Mouse (Mus musculus): ENCODE data around the gene Asxl1.

Gene Asxl1

DNA sequence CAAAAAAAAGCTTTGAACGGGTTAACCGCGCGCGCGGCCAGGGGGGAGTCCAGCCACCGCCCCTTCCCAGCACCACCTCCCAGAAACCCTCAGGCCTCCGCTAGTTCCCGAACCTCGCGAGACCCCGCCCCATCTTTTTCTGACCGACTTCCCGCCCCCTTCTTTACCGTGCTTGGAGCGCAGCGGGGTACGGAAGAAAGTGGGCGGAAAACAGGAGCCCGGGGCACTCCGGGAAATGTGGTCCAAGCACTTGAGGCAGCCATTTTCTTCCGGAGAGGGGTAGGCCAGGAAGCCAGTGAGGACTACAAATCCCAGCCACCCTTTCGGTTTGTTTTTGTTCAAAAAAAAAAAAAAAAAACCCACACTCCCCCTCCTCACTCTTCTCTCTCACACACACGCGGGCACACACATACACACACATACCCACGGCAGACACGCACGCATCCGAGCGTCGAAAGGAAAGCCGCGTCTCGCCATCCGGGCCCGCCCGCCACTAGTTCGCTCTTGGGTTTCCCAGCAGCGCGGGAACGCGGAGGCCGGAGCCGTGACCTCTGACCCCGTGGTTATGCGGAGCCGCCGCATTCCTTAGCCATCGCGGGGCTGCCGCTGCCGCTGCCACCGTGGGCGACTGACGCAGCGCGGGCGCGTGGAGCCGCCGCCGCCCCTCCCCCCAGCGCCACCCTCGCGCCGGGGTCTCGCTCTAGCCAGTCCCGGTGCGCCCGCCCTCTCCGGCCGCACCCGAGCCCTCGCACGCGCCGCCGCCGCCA, at the start of gene Asxl1:
TSS of gene Asxl1 (plus strand) at position 376 of the 767 bp plus-strand sequence.
- DNase-seq (ENCODE audit: low read depth, low spot score) = peak; percentile 99

DNA sequence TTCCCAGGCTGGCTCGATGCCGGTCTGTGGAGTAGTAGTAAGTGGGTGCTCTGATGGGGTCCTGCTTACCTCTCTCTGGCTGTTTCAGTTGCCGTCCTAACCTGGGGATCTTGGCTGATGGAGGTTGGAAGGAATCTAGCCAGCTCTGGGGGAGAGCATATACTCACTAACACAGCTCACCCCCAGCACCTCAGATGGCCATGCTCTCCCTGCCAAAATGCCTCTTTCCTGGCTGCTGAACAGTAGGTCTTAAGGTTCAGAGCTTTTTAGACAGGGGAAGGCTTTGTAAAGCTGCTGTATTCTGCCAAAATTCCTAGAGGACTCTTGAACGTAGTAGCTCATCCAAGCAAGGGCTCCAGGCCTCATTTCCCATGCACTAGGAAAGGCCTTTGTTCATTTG, 47.9 kb upstream of the Asxl1 start:
- DNase-seq (ENCODE audit: low read depth, low spot score) = no peak

GRCm38 (mm10) chr2:153298460-153298859, 47.2 kb upstream of the Asxl1 start:
- DNase-seq (ENCODE audit: low read depth, low spot score) = no peak

GRCm38 (mm10) chr2:153298863-153299262, 46.8 kb upstream of the Asxl1 start:
- DNase-seq (ENCODE audit: low read depth, low spot score) = no peak

DNA sequence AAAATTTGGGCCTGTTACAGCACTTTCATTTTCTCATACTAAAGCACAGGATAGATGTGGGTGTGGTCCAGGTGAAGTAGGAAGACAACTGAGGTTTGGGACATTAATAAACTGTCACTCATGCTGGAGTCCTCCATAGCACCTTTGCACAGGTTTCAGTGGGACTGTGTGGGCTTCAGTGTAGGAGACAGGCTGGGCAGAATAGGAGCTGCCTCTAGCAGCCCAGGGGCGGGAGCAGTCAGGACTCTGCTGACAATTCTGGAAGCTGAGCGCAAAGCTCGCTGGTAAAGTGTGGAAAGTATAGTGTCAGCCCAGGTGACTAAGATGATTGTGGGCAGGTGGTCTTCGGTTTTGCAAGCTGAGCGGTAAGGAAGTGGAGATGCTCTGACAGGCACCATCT, 44.5 kb upstream of the Asxl1 start:
- no peak for DNase-seq (ENCODE audit: low read depth, low spot score)

DNA sequence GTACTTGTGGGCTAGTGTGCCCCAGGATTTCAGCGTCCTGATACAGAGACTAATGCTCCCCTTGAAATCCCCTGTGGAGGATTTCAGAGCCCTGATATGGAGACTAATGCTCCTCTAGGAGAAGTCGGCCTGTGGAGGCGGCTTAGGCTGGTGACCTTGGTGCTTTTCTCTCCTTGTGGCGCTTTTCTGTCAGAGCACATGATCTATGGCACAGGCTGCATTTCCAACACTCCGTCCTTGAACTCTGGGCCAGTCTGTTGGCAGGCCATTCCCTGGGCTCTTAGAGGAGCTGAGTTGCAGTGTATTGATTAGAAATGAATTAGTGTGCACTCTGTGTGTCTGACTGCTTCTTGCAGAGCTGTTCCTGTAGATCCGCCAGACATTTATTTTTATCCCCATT, 40.4 kb upstream of the Asxl1 start:
- no peak for DNase-seq (ENCODE audit: low read depth, low spot score)

DNA sequence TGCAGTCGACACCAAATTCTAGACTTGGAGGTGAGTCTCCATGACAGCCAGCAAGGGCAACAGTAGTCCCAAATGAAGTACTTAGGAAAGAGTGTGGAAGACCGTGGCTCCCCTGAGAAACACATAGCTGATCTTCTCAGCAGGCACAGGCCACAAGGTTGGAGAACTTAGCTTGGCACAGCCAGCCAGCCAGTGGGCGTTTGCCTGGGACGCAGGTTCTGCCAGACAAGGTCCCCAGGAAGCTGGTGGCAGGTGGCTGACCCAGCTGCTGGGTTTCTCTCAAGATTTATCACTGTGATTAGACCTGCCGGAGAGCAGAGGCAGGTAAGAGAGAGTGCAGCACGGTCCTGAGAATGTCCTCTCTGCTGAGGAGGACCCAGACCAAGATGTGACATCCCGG, 37.0 kb upstream of the Asxl1 start:
- DNase-seq (ENCODE audit: low read depth, low spot score) = no peak

DNA sequence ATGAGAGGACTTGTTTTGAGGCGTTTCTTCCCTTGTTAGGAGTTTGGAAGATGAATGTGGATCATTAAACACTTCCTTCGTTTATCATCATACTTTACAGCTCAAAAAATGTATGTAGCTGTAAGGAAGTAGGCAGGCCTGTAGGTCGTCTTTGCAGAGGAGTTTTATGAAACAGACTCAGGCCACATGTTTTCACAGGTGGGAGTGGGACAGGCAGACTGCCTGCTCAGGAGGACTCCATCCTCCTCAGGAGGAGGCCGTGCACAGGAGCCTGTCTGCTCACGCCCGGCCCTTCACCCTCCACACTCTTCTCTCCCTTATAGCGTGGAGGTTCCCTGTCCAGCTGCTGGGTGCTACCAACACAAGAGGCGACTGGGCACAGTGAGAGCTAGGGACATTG, 36.5 kb upstream of the Asxl1 start:
- no peak for DNase-seq (ENCODE audit: low read depth, low spot score)

- DNase-seq (ENCODE audit: low read depth, low spot score) = peak; percentile 96
These were observed 35.4 kb upstream of the Asxl1 start for GRCm38 (mm10) chr2:153310228-153310627.

DNA sequence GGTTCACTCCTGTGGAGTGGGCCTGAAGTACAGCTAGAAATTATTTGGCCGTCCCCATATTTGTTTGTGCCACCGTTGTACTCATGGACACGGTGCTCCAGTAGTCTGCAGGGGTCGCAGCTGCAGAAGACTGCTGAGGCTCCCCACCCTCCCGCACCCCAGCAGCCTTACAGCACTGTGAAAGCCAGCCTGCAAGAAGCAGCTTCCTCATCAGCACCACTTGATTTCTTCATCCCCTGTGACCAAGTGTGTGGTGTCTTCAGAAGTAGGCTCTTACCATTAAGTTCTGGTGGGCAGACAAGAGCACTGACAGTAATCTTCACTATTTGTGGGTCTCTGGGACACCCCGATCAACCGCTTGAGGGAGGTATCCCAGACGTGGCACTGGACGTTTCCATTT, 32.7 kb upstream of the Asxl1 start:
- no peak for DNase-seq (ENCODE audit: low read depth, low spot score)

DNA sequence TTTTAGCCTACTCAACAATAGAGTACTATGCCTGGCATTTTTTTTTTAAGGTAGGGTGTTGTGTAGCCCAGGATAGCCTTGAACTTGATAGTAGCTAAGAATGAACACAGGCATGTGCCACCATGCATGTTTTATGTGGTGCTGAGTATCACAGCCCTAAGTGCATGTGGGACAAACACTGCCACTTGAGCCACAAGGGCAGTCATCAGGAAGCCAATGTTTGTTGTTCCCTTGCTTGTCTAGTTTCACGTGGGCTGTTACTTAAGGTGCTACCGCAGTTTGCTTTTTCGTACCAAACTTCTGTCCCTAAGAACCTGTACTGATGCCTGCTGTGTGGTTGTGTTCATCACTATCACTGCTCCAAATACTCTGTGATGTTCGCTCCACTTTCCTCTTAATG, 27.2 kb upstream of the Asxl1 start:
- no peak for DNase-seq (ENCODE audit: low read depth, low spot score)

- DNase-seq (ENCODE audit: low read depth, low spot score) = no peak
These were observed 26.5 kb upstream of the Asxl1 start for GRCm38 (mm10) chr2:153319036-153319643.

DNA sequence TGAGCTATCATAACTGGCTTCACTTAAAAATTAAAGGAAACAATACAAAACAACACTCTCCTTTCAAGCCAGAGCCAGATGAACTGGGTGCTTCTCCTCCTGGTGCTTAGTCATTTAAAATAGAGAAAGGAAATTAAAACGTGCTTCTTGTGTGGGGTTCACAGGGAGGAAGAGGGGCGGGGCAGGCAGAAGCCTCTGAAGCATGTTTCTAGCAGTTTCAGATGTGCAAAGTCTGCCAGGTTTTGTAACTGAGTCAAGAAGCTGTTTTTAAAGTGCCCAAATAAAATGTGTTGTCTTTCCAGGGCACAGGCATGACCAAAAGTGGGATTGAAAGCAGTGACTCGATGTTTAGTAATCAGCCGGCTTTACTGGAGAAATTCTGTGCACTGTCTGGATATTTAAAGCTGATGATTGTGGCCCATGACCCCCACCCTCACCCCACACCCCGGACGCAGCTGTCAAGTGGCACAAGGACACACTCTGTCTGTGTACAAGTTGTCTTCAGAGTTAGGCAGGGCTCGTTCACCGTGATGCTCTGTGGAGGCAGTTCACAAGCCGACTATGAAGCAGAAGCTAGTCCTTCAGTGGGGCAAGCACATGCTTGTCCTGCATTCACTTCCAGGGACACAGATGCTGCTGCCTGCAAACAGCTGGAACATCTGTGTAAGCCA, 19.8 kb upstream of the Asxl1 start:
- peak; percentile 58 for DNase-seq (ENCODE audit: low read depth, low spot score)

GRCm38 (mm10) chr2:153332271-153332670, 13.4 kb upstream of the Asxl1 start:
- no peak for DNase-seq (ENCODE audit: low read depth, low spot score)

GRCm38 (mm10) chr2:153332981-153333380, 12.6 kb upstream of the Asxl1 start:
- DNase-seq (ENCODE audit: low read depth, low spot score) = no peak

DNA sequence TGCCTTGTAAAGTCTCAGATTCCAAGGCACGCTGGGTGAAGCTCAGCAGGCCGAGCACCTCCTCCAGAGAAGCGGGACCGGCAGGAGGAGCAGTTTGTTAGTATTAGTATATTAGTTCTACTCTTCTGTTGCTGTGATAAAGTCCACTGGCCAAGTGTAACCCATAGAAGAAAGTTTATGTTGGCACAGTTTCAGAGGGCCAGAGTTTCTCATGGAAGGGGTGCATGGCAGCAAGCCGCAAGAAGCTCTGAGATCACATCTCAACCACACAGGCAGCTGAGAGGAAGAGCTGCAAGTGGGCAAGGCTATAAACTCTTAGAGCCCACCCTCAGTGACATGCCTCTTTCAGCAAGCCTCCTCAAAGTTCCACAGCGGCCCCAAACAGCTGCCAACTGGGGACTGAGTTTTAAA, 11.8 kb upstream of the Asxl1 start:
- no peak for DNase-seq (ENCODE audit: low read depth, low spot score)

GRCm38 (mm10) chr2:153334281-153334680, 11.3 kb upstream of the Asxl1 start:
- DNase-seq (ENCODE audit: low read depth, low spot score) = no peak

- no peak for DNase-seq (ENCODE audit: low read depth, low spot score)
These were observed 9.5 kb upstream of the Asxl1 start for GRCm38 (mm10) chr2:153336117-153336516.

DNA sequence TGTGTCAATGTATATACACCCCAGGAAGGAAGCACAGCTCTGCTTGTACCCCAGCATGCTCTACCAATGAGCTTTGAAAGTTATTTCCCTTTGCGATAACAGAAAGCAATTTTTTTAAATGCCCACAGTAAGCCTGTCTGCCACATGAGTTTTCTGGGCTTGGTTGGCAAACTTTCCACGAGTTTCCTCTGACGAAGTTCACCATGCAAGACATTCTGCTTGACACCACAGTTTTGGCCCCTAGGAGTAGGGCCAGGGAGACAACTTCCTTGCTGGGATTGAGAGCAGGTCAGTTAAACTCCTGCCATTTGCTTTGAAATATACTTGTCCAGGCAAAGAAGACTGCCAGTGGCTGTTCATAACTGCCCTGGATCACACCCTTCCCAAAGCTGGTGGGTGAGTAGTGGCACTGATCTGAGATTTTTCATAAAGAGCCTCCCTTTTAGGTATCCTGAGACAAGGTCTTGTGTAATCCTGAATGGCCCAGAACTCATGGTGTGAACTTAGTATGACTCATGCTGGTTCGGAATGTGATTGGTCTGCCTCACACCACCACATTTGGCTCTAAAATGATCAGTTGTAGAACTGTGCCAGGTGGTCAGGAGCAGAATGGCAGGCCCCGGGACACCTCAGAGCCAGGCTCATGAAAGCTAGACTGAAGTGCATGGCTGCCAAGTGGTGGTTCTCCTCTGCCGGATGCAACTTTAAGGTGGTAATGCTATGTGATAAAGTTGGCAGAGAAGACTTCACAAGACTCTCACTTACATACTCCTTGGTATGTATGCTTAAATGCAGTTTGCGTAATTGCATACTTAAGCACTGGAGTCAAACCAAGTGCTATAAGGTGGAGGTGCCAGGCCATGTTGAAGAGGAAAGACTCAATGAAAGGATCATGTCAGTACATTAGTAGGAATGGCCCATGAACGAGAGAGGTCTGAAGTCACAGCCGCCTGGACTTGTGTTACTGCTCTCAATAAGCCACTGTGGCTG, 7.0 kb upstream of the Asxl1 start:
- peak; percentile 89 for DNase-seq (ENCODE audit: low read depth, low spot score)

- DNase-seq (ENCODE audit: low read depth, low spot score) = no peak
These were observed 3.5 kb upstream of the Asxl1 start for GRCm38 (mm10) chr2:153342166-153342565.

DNA sequence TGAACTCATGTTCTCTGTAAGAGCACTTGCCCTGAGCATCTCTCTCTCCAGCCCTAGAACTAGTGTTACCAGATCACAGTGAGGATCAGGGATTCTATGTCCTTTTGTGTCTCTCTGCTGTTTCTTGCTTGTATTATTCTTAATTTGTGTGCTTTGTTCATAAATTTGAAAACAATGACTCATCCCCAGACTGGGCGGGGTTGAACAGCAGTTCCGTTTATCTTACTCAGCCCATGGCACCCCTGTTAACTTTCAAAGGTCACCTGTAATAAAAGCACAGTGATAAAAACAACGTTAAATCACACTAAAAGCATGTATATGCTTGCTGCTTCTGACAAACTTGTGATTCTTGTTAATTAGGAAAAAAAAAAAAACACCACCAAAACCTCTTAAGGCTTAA, 3.0 kb upstream of the Asxl1 start:
- DNase-seq (ENCODE audit: low read depth, low spot score) = peak; percentile 45

- DNase-seq (ENCODE audit: low read depth, low spot score) = no peak
These were observed 2.4 kb upstream of the Asxl1 start for GRCm38 (mm10) chr2:153343191-153343590.

Data from 3T3-L1 (cell line).